Mouse (Mus musculus) forebrain, postnatal 0 days (tissue): Measurements from ENCODE around the gene Papss2. TPM values are rescaled to one million over a fixed set of nuclear protein-coding genes. Genes with fewer than 3 reads are reported as not detected.

Experiments used
- ATAC-seq: fragments of 200-750 bp; cut with Nextera tagmentation; 2 replicates; pipeline ENCODE4 v1.8.0; 2017; ENCODE audit warnings: mild to moderate bottlenecking, moderate library complexity
- DNase-seq: peaks from one replicate; pipeline ENCODE4 v3.0.0-alpha.2; 2015
- H3K27ac ChIP-seq: fragments of 300-500 bp; sonication (generic); 2 replicates; pipeline ENCODE4 v1.5.1; 2014; ENCODE audit warnings: low read depth, mild to moderate bottlenecking, antibody characterized with exemption, low read length, moderate library complexity, mixed read lengths
- H3K27me3 ChIP-seq: fragments of 300-500 bp; sonication (generic); 2 replicates; pipeline ENCODE4 v1.6.1; 2014; ENCODE audit warnings: mild to moderate bottlenecking, low read length, mixed read lengths; ENCODE audit not compliant: insufficient read depth
- H3K36me3 ChIP-seq: fragments of 300-500 bp; sonication (generic); 2 replicates; pipeline ENCODE4 v1.6.1; 2014; ENCODE audit warnings: mild to moderate bottlenecking, moderate library complexity; ENCODE audit not compliant: insufficient read depth
- H3K4me1 ChIP-seq: fragments of 300-500 bp; sonication (generic); 2 replicates; pipeline ENCODE4 v1.6.1; 2014; ENCODE audit warnings: antibody characterized with exemption; ENCODE audit not compliant: insufficient read depth
- H3K4me2 ChIP-seq: fragments of 300-500 bp; sonication (generic); 2 replicates; pipeline ENCODE4 v1.6.1; 2014; ENCODE audit warnings: low read depth, mild to moderate bottlenecking, moderate library complexity
- H3K4me3 ChIP-seq: fragments of 300-500 bp; sonication (generic); 2 replicates; pipeline ENCODE4 v1.5.1; 2014; ENCODE audit warnings: low read depth, low read length, mixed read lengths
- H3K9ac ChIP-seq: fragments of 300-500 bp; sonication (generic); 2 replicates; pipeline ENCODE4 v1.6.1; 2014; ENCODE audit warnings: mild to moderate bottlenecking
- H3K9me3 ChIP-seq: fragments of 300-500 bp; sonication (generic); 2 replicates; pipeline ENCODE4 v1.6.1; 2016; ENCODE audit warnings: low read length
- CTCF ChIP-seq: sonication (generic); IDR thresholded peaks from 2 replicates; pipeline ENCODE4 v1.5.1; 2016; ENCODE audit warnings: antibody characterized with exemption, control low read depth, low read depth
- WGBS: fragments of 180-500 bp; shearing (Covaris S2); extraction: QIAGEN DNeasy Blood & Tissue Kit; methylation state at CpG from one replicate; pipeline ENCODE4 v1.1.7; 2014; 5-methylcytosine and 5-hydroxymethylcytosine counted together
- polyA plus RNA-seq: library from polyadenylated mRNA; unstranded; fragments of >200 nt; fragmentation: Nextera tagmentation; extraction: Ambion mirVana; gene quantifications from 2 replicates; pipeline ENCODE4 v1.2.1, GENCODE M21; 2015
- total RNA-seq: library from RNA; depleted of rRNA; stranded (reverse); fragments of >200 nt; gene quantifications from 2 replicates; pipeline ENCODE4 v1.2.3, GENCODE M21; 2014; rRNA removed

Papss2 gene
- 3.3 and 3.8 TPM in 2 replicates for total RNA-seq
- polyA plus RNA-seq = 0.86 and 1.2 TPM in 2 replicates

DNA sequence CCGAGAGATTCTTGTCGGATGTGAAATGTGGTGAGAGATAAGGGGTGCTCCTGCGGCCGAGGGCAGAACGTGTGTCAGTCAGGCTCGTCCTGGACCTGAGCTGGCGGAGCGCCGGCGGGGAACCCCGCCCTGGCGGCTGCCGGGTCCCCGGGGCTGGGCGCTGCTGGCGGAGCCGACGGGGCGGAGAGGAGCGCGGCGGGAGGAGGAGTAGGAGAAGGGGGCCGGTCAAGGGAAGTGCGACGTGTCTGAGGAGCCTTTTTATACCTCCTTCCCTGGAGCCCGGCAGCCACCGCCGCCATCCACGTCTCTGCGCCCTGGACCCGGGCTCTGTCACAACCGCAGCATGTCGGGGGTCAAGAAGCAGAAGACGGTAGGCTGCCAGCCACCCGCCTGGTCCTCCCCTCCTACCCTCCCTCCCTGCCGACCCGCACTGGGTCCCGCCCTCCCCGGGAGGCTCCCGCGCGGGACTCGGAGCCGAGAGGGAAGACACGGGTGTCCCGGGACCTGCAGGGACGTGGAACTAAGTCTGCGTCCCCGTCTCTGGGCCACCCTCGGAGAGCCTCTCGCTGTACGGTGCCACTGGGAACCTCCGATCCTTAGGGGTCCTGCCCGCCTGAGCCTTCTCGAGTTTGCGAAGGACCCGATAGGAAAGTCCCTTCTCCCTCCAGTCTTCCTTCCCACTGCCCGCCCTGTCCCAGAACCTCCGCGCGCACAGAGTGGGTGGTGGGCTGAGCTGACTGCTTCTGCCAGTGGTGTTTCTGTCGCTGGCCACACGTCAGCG, at the start of gene Papss2:
Gene Papss2, plus strand, starts transcription at position 285 of the 781 bp plus-strand sequence.
- peak within 1 kb of the TSS; percentile 45 for H3K4me3 ChIP-seq
- H3K27me3 ChIP-seq = peaks cover 12% of the 10 kb centered on the region
- H3K36me3 ChIP-seq = no peaks in the 10 kb centered on the region
- H3K4me2 ChIP-seq = peak within 1 kb of the TSS; percentile 81
- no peaks in the 10 kb centered on the region for H3K4me1 ChIP-seq
- no peaks in the 10 kb centered on the region for H3K9me3 ChIP-seq
- DNase-seq = peak; percentile 19
- no peak for TF ChIP-seq CTCF
- 4% methylated on average over 60 of the region's 64 CpGs for WGBS
- peak within 1 kb of the TSS; percentile 51 for H3K9ac ChIP-seq
- ATAC-seq = peak; percentile 85
- H3K27ac ChIP-seq = no peak within 1 kb of the TSS

DNA sequence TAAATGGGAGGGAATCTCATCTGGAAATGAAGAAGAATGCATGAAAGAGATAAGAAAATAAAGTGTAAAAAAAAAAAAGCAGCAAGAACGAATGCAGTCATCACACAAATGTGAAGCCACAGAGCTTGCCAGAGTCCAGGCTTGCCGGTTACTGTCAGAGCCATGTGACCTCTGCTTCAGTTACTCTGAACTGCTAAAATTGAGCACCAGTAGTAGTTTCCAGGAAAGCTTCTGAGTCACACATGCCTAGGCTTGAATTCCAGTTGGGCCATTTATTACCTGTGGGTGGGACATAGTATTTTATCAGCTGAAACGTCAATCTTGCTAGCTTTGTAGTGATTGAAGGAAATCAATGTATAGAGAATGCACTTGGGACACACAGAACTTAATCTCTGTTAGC, 48.2 kb upstream of the Papss2 start:
- Histone ChIP-seq H3K9me3 (no peaks in the 10 kb centered on the region), H3K4me1 (no peaks in the 10 kb centered on the region), H3K36me3 (no peaks in the 10 kb centered on the region), H3K27ac (no peak overlapping the region), H3K4me3 (no peak overlapping the region), H3K4me2 (no peak overlapping the region), H3K9ac (no peak overlapping the region), H3K27me3 (no peaks in the 10 kb centered on the region)
- no peak for TF ChIP-seq CTCF
- DNase-seq = no peak
- WGBS = 86% methylated on average over 3 of the region's 3 CpGs
- no peak for ATAC-seq

DNA sequence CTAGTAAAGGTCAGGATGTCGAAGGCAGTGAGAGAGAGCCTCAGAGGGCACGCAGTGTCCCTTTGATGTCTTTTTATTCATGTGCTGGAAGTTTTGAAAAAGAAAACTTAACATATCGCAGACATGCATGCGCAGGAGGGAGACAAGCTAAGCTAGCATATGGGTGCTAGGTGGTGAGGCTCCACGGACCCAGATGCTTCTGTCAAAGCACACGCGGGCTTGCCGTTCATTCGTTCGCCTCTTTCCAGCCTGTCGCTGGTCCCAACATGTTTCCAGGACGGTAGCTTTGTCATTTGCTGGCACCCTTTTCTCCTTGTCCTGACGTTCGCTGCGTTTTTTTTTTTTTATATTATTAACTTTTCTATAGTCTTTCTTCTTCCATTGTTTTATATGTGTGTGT, 47.4 kb upstream of the Papss2 start:
- DNase-seq = no peak
- no peaks in the 10 kb centered on the region for H3K9me3 ChIP-seq
- H3K4me2 ChIP-seq = no peak overlapping the region
- no peak overlapping the region for H3K27ac ChIP-seq
- no peak for TF ChIP-seq CTCF
- WGBS = 72% methylated on average over 15 of the region's 15 CpGs
- no peaks in the 10 kb centered on the region for H3K27me3 ChIP-seq
- H3K4me1 ChIP-seq = no peaks in the 10 kb centered on the region
- H3K4me3 ChIP-seq = no peak overlapping the region
- no peak overlapping the region for H3K9ac ChIP-seq
- 0 out of 2 replicates have a peak, but pooled peaks have one; percentile 32 for ATAC-seq
- no peaks in the 10 kb centered on the region for H3K36me3 ChIP-seq

DNA sequence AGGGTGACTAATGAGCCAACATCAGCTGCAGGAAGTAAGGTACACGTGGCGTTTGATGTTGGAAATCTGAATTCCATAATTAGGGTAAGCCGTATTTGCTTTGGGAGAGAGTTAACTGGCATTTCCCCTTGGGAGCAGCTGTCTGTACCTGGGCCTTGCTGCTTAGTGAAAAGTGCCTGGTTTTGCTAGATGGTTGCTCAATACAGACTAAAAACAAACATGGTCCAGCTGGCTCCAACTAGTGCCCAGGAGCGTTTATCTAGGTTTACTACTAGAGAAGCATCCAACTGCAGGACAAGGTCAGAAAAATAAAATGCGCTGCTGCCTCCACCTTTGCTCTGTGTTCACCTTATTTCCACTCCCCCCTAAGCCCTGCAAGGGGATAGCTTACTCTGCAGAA, 45.1 kb upstream of the Papss2 start:
- Histone ChIP-seq H3K9me3 (no peaks in the 10 kb centered on the region), H3K9ac (no peak overlapping the region), H3K4me2 (no peak overlapping the region), H3K4me3 (no peak overlapping the region), H3K4me1 (no peaks in the 10 kb centered on the region), H3K27ac (no peak overlapping the region), H3K27me3 (no peaks in the 10 kb centered on the region), H3K36me3 (no peaks in the 10 kb centered on the region)
- 80% methylated on average over 5 of the region's 5 CpGs for WGBS
- ATAC-seq (no peak), DNase-seq (no peak)
- TF ChIP-seq CTCF = no peak

DNA sequence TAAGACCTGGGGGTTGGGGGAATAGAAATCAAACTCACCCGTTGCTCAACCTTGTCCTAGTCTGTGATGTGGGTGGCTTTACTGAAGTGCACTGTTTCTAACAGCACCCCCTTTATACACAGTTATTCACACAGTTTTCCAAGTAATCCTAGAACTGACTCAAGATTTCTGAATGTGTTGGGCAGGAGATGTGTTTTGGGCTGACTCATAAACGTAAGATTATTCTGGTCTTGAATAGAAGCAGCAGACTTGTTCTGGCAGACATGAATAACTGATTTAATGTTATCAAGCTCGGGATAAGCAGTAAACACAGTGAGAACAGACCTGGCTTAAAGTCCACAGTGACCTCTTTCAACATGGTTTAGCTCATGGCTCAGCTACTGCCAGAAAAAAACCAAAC, 44.1 kb upstream of the Papss2 start:
- no peaks in the 10 kb centered on the region for H3K4me1 ChIP-seq
- no peak overlapping the region for H3K9ac ChIP-seq
- no peaks in the 10 kb centered on the region for H3K36me3 ChIP-seq
- no peak for DNase-seq
- H3K27me3 ChIP-seq = no peaks in the 10 kb centered on the region
- no peak for ATAC-seq
- no peak for TF ChIP-seq CTCF
- H3K27ac ChIP-seq = no peak overlapping the region
- WGBS = 61% methylated on average over 3 of the region's 3 CpGs
- no peak overlapping the region for H3K4me3 ChIP-seq
- H3K9me3 ChIP-seq = no peaks in the 10 kb centered on the region
- no peak overlapping the region for H3K4me2 ChIP-seq

DNA sequence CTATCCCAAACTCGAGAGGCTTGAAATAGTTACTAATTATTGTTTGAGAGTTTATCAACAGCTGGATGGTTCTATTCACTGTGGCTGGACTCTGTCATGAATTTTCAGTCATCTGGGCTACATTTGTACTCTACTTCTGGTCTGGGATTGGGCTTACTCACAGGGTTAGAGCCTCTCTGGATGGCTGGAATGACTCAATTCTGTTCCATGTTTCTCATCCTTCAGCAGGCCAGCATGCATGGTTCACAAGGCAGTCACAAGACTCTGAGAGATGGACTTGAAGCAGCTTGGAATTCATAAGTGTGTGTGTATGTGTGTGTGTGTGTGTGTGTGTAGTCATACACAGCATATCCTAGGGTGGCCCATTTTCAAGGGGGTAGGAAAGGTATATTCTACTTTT, 43.5 kb upstream of the Papss2 start:
- H3K9ac ChIP-seq = no peak overlapping the region
- 43% methylated on average over 1 of the region's 1 CpGs for WGBS
- ATAC-seq = no peak
- TF ChIP-seq CTCF = no peak
- no peaks in the 10 kb centered on the region for H3K27me3 ChIP-seq
- H3K36me3 ChIP-seq = no peaks in the 10 kb centered on the region
- H3K4me2 ChIP-seq = no peak overlapping the region
- no peak overlapping the region for H3K27ac ChIP-seq
- H3K4me1 ChIP-seq = no peaks in the 10 kb centered on the region
- H3K9me3 ChIP-seq = no peaks in the 10 kb centered on the region
- H3K4me3 ChIP-seq = no peak overlapping the region
- no peak for DNase-seq

DNA sequence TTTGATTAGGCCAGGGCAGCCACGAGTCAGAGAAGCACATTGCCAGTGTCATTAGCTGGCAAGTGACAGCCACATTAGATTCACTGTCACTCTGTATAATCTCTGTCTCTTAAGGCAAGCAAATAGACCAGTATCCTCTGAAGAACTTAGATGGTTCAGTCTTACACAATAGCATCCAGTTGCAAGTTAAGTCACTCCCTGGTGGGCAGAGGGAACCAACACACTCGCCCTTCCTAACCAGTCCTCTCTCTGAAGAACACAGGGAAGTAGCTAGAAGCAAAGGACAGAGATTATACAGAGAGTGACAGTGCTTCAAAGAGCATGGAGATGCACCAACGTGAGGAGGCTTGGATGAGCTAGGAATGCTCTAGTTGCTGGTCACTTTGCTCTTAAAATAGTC, 42.3 kb upstream of the Papss2 start:
- H3K27me3 ChIP-seq = no peaks in the 10 kb centered on the region
- H3K9me3 ChIP-seq = no peaks in the 10 kb centered on the region
- WGBS = 76% methylated on average over 3 of the region's 3 CpGs
- no peak overlapping the region for H3K4me3 ChIP-seq
- no peak overlapping the region for H3K27ac ChIP-seq
- H3K9ac ChIP-seq = no peak overlapping the region
- ATAC-seq (no peak), DNase-seq (no peak)
- no peaks in the 10 kb centered on the region for H3K4me1 ChIP-seq
- TF ChIP-seq CTCF = no peak
- no peaks in the 10 kb centered on the region for H3K36me3 ChIP-seq
- H3K4me2 ChIP-seq = no peak overlapping the region
